In genomic region chr14:60721938-60722337, GRCm38 (mm10) we compare ENCODE assay signal across 23 mouse cellular contexts. TPM values are rescaled to one million over a fixed set of nuclear protein-coding genes. Genes with fewer than 3 reads are reported as not detected.
DNase-seq lines count a peak whose midpoint lies in the region; ATAC-seq lines count a peak whose summit lies in the region.
"Had no signal": no experiment of that assay in that cellular context is flagged by ENCODE, and none has a peak within 500 bp of the region (broad histone marks: within the 10 kb centered on the region; RNA-seq: fewer than 3 reads in every experiment).

No protein-coding gene starts in this region.

- H3K9ac ChIP-seq in liver, embryonic 12.5 days, result no peak overlapping the region
- no peak overlapping the region for H3K9ac ChIP-seq in kidney, embryonic 14.5 days (ENCODE audit: low read depth, low read length)
- H3K9ac ChIP-seq: forebrain, embryonic 12.5 days; neural tube, embryonic 15.5 days had no signal

- H3K27ac ChIP-seq in liver, embryonic 12.5 days, result peak overlapping the region; percentile 5; the same call in 1 of the 2 replicates
- no peak overlapping the region for H3K27ac ChIP-seq in kidney, embryonic 14.5 days (ENCODE audit: low read depth, low read length)
- H3K27ac ChIP-seq: forebrain, embryonic 12.5 days; hindbrain, postnatal 0 days; kidney, postnatal 0 days; midbrain, embryonic 10.5 days; neural tube, embryonic 15.5 days had no signal

- H3K9me3 ChIP-seq in liver, embryonic 12.5 days (replicated peaks), result no peaks in the 10 kb centered on the region
- H3K9me3 ChIP-seq in kidney, embryonic 14.5 days (ENCODE audit: control insufficient read depth, low read length), result no peaks in the 10 kb centered on the region
- H3K9me3 ChIP-seq: forebrain, embryonic 12.5 days; midbrain, embryonic 10.5 days; neural tube, embryonic 15.5 days had no signal

- ATAC-seq in liver, embryonic 12.5 days, result no peak
- peak; percentile 21; the same call in 1 of the 2 replicates for ATAC-seq in granulocyte monocyte progenitor cell, adult 5-6 weeks (replicated peaks; ENCODE audit: poor library complexity, severe bottlenecking)
- ATAC-seq in megakaryocyte progenitor cell, adult 5-6 weeks (replicated peaks; ENCODE audit: poor library complexity), result peak; percentile 51
- no peak for ATAC-seq in kidney, embryonic 14.5 days (ENCODE audit: low FRiP score, low TSS enrichment)
- ATAC-seq: hindbrain, postnatal 0 days; intestine, embryonic 16.5 days had no signal

- H3K36me3 ChIP-seq in liver, embryonic 12.5 days, result peaks cover 6% of the 10 kb centered on the region; the same call in 1 of the 2 replicates
- H3K36me3 ChIP-seq in kidney, embryonic 14.5 days (ENCODE audit: control insufficient read depth, insufficient read depth, low read length), result no peaks in the 10 kb centered on the region
- H3K36me3 ChIP-seq: neural tube, embryonic 15.5 days had no signal

- H3K27me3 ChIP-seq in liver, embryonic 12.5 days (replicated peaks), result no peaks in the 10 kb centered on the region
- H3K27me3 ChIP-seq in kidney, embryonic 14.5 days (ENCODE audit: control insufficient read depth, insufficient read depth, low read length), result no peaks in the 10 kb centered on the region
- H3K27me3 ChIP-seq: forebrain, embryonic 12.5 days; neural tube, embryonic 15.5 days had no signal

- peaks cover 32% of the 10 kb centered on the region for H3K4me1 ChIP-seq in liver, embryonic 12.5 days
- peaks cover 3% of the 10 kb centered on the region; the same call in 1 of the 2 replicates for H3K4me1 ChIP-seq in kidney, embryonic 14.5 days (ENCODE audit: control insufficient read depth, insufficient read depth, low read length)

- H3K4me2 ChIP-seq in liver, embryonic 12.5 days, result no peak overlapping the region
- H3K4me2 ChIP-seq in kidney, embryonic 14.5 days (replicated peaks; ENCODE audit: low read depth, low read length), result no peak overlapping the region
- H3K4me2 ChIP-seq: forebrain, embryonic 12.5 days; heart, embryonic 11.5 days; neural tube, embryonic 15.5 days had no signal

- 46% methylated on average over 3 of the region's 3 CpGs for WGBS in liver, embryonic 12.5 days (ENCODE audit: insufficient replicate concordance)
- 45% methylated on average over 3 of the region's 3 CpGs for WGBS in kidney, embryonic 14.5 days

- no peak for DNase-seq in liver
- peak; percentile 47 for DNase-seq in thymus, postnatal 25 days
- no peak for DNase-seq in thymus, adult 18-20 months
- no peak for DNase-seq in cerebellum, adult 18-20 months
- DNase-seq: adrenal gland, postnatal 14 days; cerebellum, adult 9-10 months; layer of hippocampus, adult 9-11 months; lung, postnatal 4 days; right cerebral cortex, adult 18-20 months had no signal

- H3K4me3 ChIP-seq in liver, embryonic 12.5 days, result no peak overlapping the region
- no peak overlapping the region for H3K4me3 ChIP-seq in kidney, embryonic 14.5 days (ENCODE audit: low read length)
- H3K4me3 ChIP-seq: erythroblast, embryonic 14.5 days; forebrain, embryonic 12.5 days; midbrain, embryonic 10.5 days; neural tube, embryonic 15.5 days had no signal

RNA-seq across cellular contexts. Expression of gene C1qtnf9, which starts 46.0 kb away (rescaled TPM):
- 0.08 and 0.17 TPM in 2 replicates for polyA plus RNA-seq in liver, embryonic 12.5 days (2016; fragmentation: Nextera tagmentation; extraction: Ambion mirVana)
- not detected in 2 replicates for total RNA-seq in granulocyte monocyte progenitor cell, adult 5-6 weeks (2014; fragmentation: Nextera tagmentation)
- total RNA-seq in granulocyte monocyte progenitor cell, adult 5-6 weeks (2017), result not detected in 2 replicates
- not detected in 2 replicates for total RNA-seq in megakaryocyte progenitor cell, adult 5-6 weeks (2015)
- total RNA-seq in megakaryocyte progenitor cell, adult 5-6 weeks (2017), result not detected in 2 replicates
- 0.46 TPM in 1 of 2 replicates, not detected in the other for polyA plus RNA-seq in kidney, embryonic 14.5 days (2014; fragmentation: Nextera tagmentation; extraction: Ambion mirVana)
- total RNA-seq: hindbrain, postnatal 0 days had no signal
- polyA plus RNA-seq: embryonic facial prominence, embryonic 11.5 days; heart, embryonic 11.5 days; hindbrain, embryonic 11.5 days had no signal

Comparison
In these comparisons a context has a peak if more than half of its experiments do, and no peak if none do; other contexts are left out.
1. ATAC-seq: peak in granulocyte monocyte progenitor cell, adult 5-6 weeks (single experiment) and megakaryocyte progenitor cell, adult 5-6 weeks (single experiment); none in liver, embryonic 12.5 days (single experiment) and kidney, embryonic 14.5 days (single experiment).